Mouse (Mus musculus): ENCODE measurements around the gene Gm20806.
"Not testable (repeated sequence)": the region's sequence is repeated elsewhere in the genome, so short reads cannot be mapped to it uniquely, and the experiment has no call there.

Gm20806 gene

DNA sequence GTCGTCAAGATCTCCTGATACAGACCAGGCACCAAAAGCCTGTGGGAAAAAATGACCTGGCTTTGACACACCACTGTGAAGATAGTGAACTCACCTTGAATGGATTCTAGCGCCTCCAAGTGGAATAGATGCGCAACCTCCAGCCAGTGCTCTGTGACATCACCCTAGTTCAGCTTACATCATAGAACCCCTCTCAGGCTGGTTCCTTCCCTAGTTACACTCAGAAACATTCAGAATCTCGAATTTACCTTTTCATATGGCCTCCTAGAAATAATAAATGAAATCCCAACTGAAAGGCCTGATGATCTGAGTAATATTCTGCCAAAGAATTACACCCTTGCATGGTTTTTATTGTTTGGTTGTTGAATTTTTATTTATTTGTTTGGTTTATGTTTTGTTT is at the start of gene Gm20806:
Gene Gm20806 (minus strand): TSS at position 101 of the 400 bp plus-strand sequence.
- not testable (repeated sequence) for DNase-seq (ENCODE audit: low read depth, low spot score)

All from c-Kit-negative CD71-positive TER-119-positive erythroid progenitor cells, embryonic 14.5 days (primary cell).